Mouse (Mus musculus) frontal cortex, postnatal 25 days (tissue): ENCODE data around the gene Tmem45a.

Experiments
- DNase-seq, 2 experiments: peaks; one replicate each; pipeline ENCODE4 v3.0.0; 2022; ENCODE audit warnings: low spot score in 2 of 2

Tmem45a gene

GRCm38 (mm10) chr16:56795481-56796139 is 90.4 kb downstream of the Tmem45a start, which contains the start of gene Adgrg7:
TSS of gene Adgrg7 (minus strand) at chr16:56795855.
- DNase-seq: no peak

- DNase-seq: no peak
Observed at GRCm38 (mm10) chr16:56794383-56795144, 91.4 kb downstream of the Tmem45a start.

- DNase-seq: no peak
Observed at GRCm38 (mm10) chr16:56793778-56794177, 92.2 kb downstream of the Tmem45a start.

- no peak for DNase-seq
Observed at GRCm38 (mm10) chr16:56785943-56786342, 100.0 kb downstream of the Tmem45a start.

- peak; percentile 13 to 29 for DNase-seq
Observed at GRCm38 (mm10) chr16:56771163-56772105, 114.5 kb downstream of the Tmem45a start.
